Mouse (Mus musculus) bone marrow, adult 2 months (tissue): ENCODE data around the gene Frrs1. TPM values are rescaled to one million over a fixed set of nuclear protein-coding genes. Genes with fewer than 3 reads are reported as not detected.

Experiments used
- H3K27ac ChIP-seq: fragments of 200-500 bp; 2 replicates; pipeline ENCODE4 v1.5.1; 2012; ENCODE audit warnings: low read depth, mild to moderate bottlenecking, control low read depth, inconsistent platforms, low read length; ENCODE audit not compliant: control insufficient read depth, poor library complexity, insufficient read depth
- H3K4me1 ChIP-seq: fragments of 200-500 bp; 2 replicates; pipeline ENCODE4 v1.6.1; 2011; ENCODE audit warnings: low read length; ENCODE audit not compliant: control insufficient read depth, insufficient read depth
- H3K4me3 ChIP-seq: fragments of 200-500 bp; replicated peaks from 2 replicates; pipeline ENCODE3; 2011; ENCODE audit warnings: mild to moderate bottlenecking, low read depth, low read length, control low read depth; ENCODE audit not compliant: control insufficient read depth
- CTCF ChIP-seq: fragments of 200-500 bp; IDR thresholded peaks from 2 replicates; pipeline ENCODE4 v1.5.1; 2011; ENCODE audit warnings: low read length, control low read depth; ENCODE audit not compliant: control insufficient read depth, insufficient read depth
- POLR2A ChIP-seq: fragments of 200-500 bp; IDR thresholded peaks from 2 replicates; pipeline ENCODE4 v1.6.1; 2011; ENCODE audit warnings: low read depth, mild to moderate bottlenecking, control low read depth, low read length, borderline replicate concordance; ENCODE audit not compliant: control insufficient read depth
- WGBS: fragments of 180-500 bp; shearing (Covaris S2); methylation state at CpG from one replicate; pipeline ENCODE4 v1.1.7; 2018; 5-methylcytosine and 5-hydroxymethylcytosine counted together
- polyA plus RNA-seq: library from polyadenylated mRNA; stranded (reverse); fragments of >200 nt; gene quantifications from 2 replicates; pipeline ENCODE4 v1.2.4, GENCODE M21; 2011; ENCODE audit warnings: low replicate concordance; ENCODE audit not compliant: missing spikeins, insufficient read depth, insufficient read length

Gene Frrs1
- polyA plus RNA-seq, 1 experiment: 24.6 TPM

DNA sequence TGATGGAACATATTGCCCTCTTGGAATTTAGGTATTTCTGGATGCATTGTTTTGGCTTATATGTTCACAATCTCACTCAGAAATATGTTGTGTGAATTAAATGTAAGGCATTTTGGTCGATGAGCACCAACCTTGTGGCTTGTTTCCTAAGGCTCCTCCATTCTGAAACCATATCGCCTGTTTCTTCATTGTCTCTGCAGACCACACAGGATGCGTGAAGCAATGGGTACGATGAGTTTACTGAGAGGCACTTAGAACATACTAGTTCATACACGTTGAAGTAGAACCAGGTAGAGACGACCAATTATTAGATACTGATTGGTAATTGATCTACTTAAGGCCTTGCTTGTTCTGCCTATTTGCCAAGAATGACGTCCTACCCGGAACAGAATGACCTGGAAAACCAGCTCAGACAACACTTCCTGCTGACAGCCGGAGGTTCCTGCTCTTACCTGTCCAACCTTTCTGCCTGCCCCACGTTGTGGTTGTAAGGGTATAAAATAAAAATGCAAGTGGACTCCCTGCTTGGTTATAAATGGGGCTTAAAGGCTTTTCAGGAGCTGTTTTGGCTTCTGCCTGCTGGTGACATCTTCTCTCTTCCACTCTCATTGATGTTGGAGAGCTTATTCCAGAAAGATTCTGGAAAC, 29.9 kb upstream of the Frrs1 start:
- TF ChIP-seq POLR2A (no peak), CTCF (no peak)
- H3K4me3 ChIP-seq: peak overlapping the region; percentile 46
- H3K4me1 ChIP-seq: peaks cover 1% of the 10 kb centered on the region; the same call in 1 of the 2 replicates
- WGBS: 41% methylated on average over 10 of the region's 10 CpGs
- peak overlapping the region; percentile 58; the same call in 1 of the 2 replicates for H3K27ac ChIP-seq

DNA sequence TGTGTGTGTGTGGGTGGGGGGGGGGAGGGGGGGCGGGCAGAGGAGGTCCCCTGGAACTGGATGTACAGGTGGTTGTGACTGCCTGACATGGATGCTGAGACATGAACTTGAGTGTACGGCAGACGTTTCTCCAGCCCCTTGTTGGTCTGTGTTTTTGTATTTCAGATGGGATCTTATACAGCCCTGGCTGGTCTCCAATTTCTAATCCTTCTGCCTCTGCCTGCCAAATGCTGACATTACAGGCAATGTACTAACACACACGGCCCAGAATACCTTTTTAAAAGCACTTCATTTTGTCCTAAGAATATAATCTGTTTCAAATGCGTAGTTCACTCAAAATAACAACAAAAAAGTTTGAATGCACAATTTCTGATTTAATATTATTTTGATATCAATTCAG, 27.9 kb upstream of the Frrs1 start:
- TF ChIP-seq POLR2A (no peak), CTCF (no peak)
- H3K4me1 ChIP-seq: peaks cover 1% of the 10 kb centered on the region; the same call in 1 of the 2 replicates
- 76% methylated on average over 5 of the region's 5 CpGs for WGBS
- no peak overlapping the region for H3K4me3 ChIP-seq
- H3K27ac ChIP-seq: no peak overlapping the region

DNA sequence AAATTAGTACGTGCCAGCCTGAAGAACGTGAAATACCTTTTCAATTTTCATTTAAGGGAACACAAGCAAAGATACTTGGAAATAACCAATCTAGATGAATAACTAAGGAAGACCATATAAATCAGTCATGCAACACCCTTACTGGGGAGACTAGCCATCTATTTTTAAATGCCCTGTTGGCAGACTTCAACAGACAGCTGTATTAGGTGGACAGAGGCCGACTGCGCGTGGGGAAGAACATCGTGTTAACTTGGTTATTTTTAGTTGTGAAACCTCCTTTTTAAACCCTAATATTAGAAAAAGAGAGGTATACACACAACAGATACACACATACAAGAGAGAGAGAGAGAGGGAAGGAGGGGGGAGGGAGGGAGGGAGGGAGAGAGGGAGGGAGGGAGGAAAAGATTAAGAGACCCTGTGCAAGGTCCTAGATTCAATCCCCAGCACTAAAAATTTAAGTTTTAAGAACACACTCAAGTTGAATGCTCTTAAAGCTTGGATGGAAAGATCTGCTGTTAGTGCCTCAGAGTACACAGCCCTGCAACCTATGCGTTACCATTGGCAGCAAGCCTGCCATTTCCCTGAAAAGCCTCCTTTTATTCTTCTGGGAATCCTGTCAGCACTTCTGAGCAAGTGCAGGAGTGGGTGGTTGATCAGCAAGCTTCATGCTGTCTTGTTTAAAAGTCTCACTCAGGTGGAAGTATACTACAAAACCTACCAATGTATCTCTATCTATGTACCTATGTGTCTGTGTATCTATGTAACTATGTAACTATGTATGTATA, 26.5 kb upstream of the Frrs1 start:
- no peak overlapping the region for H3K27ac ChIP-seq
- TF ChIP-seq POLR2A: no peak
- no peak for TF ChIP-seq CTCF

DNA sequence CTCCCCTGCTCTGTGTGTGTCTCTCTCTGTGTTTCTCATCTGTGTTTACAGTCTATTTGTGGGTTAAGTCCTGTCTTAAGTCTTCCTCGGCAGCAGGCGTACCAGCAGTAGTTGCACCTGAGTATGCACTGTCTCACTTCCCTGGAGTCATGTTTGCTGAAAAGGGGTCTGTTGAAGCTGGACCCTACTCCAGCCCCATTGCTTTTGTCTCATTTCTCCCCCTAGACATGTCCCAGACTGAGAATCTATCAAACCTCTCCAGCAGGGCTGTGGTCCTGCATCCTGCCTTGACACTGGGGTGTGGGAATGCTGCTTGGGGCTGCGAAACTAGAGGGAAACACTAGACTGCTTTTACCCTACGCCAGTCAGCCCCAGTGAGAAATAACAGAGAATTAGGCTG, 25.8 kb upstream of the Frrs1 start:
- TF ChIP-seq POLR2A (no peak), CTCF (no peak)
- 81% methylated on average over 4 of the region's 4 CpGs for WGBS
- Histone ChIP-seq H3K4me1 (no peaks in the 10 kb centered on the region), H3K27ac (no peak overlapping the region), H3K4me3 (no peak overlapping the region)

More for the DNA sequence above, 26.5 kb upstream of the Frrs1 start:
- Histone ChIP-seq H3K4me1 (peaks cover 1% of the 10 kb centered on the region; the same call in 1 of the 2 replicates), H3K4me3 (no peak overlapping the region)
- WGBS: 78% methylated on average over 7 of the region's 7 CpGs

DNA sequence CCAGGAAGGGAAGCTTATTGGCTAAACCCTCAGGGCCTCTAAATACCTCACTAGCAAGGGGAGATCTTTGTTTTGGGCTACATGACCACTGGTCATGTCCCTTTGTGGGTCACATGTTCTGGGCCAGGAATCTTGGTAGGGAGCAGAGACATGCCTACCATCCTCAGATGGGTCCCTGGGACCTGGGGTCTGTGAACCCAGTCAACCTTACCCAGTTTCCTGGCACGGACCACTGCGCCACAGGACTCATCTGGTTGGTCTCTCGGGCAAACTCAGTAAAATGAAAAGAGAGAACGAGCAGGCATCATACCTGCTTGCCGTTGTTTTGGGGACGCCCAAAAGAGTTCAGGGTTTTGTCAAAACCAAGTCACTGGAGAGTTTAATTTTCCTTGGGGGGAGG, 25.0 kb upstream of the Frrs1 start:
- no peak overlapping the region for H3K27ac ChIP-seq
- H3K4me1 ChIP-seq: no peaks in the 10 kb centered on the region
- TF ChIP-seq CTCF (no peak), POLR2A (no peak)
- 89% methylated on average over 6 of the region's 6 CpGs for WGBS
- H3K4me3 ChIP-seq: no peak overlapping the region

DNA sequence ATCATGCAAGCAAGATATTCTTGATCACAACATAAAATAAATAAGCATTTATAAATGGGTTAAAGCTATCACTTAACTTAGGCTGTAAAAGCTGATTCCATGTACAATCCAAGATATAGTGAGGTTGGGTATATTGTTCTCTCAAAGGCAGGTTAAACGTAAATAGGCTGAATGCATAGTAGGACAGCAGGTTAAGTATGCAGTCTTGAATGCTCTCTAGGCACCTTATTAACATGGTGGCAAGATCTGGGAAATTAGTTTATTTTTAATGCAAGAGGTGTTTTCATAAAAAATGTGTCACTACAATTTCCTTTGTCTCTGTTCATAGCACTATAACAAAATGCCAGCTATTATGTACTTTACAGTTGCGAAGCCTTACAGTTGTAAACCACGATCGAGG, 23.9 kb upstream of the Frrs1 start:
- no peak for TF ChIP-seq POLR2A
- TF ChIP-seq CTCF: no peak
- no peaks in the 10 kb centered on the region for H3K4me1 ChIP-seq
- no peak overlapping the region for H3K4me3 ChIP-seq
- H3K27ac ChIP-seq: no peak overlapping the region
- 31% methylated on average over 4 of the region's 4 CpGs for WGBS

DNA sequence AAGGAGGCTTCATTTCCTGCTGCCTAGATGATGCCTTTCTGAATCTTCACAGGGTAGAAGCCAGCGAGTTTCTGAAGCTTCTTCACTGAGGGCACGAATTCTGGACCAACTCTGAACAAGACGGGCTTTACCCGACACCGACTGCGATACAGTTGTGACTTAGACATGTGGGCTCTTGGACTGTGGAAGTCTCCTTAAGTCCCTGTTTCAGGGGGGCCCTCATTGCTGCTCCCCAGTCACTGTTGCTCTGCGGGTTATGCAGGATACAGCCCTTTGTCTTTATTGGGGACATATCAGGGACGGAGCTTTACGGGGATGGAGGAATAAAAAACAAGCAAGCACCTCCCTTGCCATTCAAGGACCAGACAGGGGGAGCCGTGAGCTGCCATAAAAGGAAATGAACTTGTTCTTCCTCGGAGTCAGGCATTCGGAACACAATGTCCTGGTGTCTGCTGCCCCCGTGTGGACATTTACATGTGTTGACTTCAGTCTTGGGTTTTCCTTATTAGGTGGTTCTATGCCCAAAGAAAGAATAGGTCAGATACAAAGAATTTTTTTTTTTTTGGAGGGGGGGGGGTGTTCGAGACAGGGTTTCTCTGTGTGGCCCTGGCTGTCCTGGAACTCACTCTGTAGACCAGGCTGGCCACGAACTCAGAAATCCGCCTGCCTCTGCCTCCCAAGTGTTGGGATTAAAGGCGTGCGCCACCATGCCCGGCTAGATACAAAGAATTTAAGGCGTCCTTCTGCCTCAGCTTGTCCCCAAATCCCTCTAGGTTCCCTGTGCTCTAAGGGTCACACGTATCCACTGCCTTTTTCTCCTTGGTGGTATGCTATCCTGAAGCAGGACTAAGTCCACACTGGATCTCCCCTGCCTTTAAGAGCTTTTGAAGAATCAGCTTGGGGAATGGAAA, 23.2 kb upstream of the Frrs1 start:
- Histone ChIP-seq H3K27ac (no peak overlapping the region), H3K4me1 (no peaks in the 10 kb centered on the region), H3K4me3 (peak overlapping the region; percentile 21)
- 23% methylated on average over 21 of the region's 21 CpGs for WGBS
- TF ChIP-seq CTCF (peak; percentile 91), POLR2A (no peak)
